Mouse (Mus musculus) small intestine, adult 2 months (tissue): Measurements from ENCODE around the gene Ptch1.

ENCODE experiments used
- CTCF ChIP-seq: fragments of 200-500 bp; IDR thresholded peaks from 2 replicates; pipeline ENCODE4 v1.5.1; 2012; ENCODE audit warnings: low read depth, mild to moderate bottlenecking, control low read depth, inconsistent platforms, low read length, moderate library complexity, mixed read lengths; ENCODE audit not compliant: insufficient replicate concordance, insufficient read length; ENCODE audit errors: extremely low read depth
- POLR2A ChIP-seq: fragments of 200-500 bp; IDR thresholded peaks from 2 replicates; pipeline ENCODE4 v1.6.1; 2012; ENCODE audit warnings: low read depth, mild to moderate bottlenecking, control low read depth, inconsistent platforms, low read length, moderate library complexity

DNA sequence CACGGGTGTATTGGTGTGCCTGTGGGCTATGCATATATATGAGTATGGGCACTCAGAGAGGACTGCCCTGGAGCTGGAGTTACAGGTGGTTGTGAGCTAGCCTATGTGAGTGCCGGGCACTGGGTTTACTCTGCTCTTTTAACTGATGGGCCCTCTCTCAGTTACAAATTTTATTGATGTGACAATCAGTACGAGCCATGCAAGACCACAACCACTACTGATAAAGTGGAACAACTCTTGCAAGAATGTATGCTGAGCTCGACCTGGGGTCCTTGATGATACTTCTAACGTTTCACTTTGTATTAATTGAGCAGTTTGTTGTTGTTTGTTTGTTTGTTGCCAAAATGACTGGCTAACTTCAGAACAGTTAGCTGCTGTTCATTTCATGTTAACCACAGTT lies 23.0 kb downstream of the Ptch1 start:
- TF ChIP-seq POLR2A (no peak), CTCF (no peak)
